In genomic region chr4:32188076-32188475, GRCm38 (mm10) we compare ENCODE assay signal across 23 mouse cellular contexts. TPM values are rescaled to one million over a fixed set of nuclear protein-coding genes. Genes with fewer than 3 reads are reported as not detected.
DNase-seq lines count a peak whose midpoint lies in the region; ATAC-seq lines count a peak whose summit lies in the region.
"Had no signal": no experiment of that assay in that cellular context is flagged by ENCODE, and none has a peak within 500 bp of the region (broad histone marks: within the 10 kb centered on the region; RNA-seq: fewer than 3 reads in every experiment).

No protein-coding gene starts in this region.

- H3K9me3 ChIP-seq in forebrain, embryonic 12.5 days, result no peaks in the 10 kb centered on the region
- no peaks in the 10 kb centered on the region for H3K9me3 ChIP-seq in forebrain, embryonic 15.5 days
- no peaks in the 10 kb centered on the region for H3K9me3 ChIP-seq in kidney, embryonic 16.5 days (ENCODE audit: low read length)
- no peaks in the 10 kb centered on the region for H3K9me3 ChIP-seq in hindbrain, embryonic 16.5 days (ENCODE audit: control insufficient read depth, low read length)
- H3K9me3 ChIP-seq: heart, embryonic 12.5 days; heart, embryonic 15.5 days; hindbrain, embryonic 10.5 days; hindbrain, embryonic 13.5 days had no signal

- no peak overlapping the region for H3K4me2 ChIP-seq in forebrain, embryonic 12.5 days
- no peak overlapping the region for H3K4me2 ChIP-seq in forebrain, embryonic 15.5 days (replicated peaks)
- no peak overlapping the region for H3K4me2 ChIP-seq in kidney, embryonic 16.5 days (replicated peaks; ENCODE audit: low read depth, low read length)
- H3K4me2 ChIP-seq in hindbrain, embryonic 16.5 days (ENCODE audit: low read length), result no peak overlapping the region
- H3K4me2 ChIP-seq: heart, embryonic 12.5 days; heart, embryonic 15.5 days; hindbrain, embryonic 13.5 days had no signal

- H3K27ac ChIP-seq in forebrain, embryonic 12.5 days, result peak overlapping the region; percentile 63; the same call in 1 of the 2 replicates
- H3K27ac ChIP-seq in forebrain, embryonic 15.5 days (replicated peaks), result peak overlapping the region; percentile 88
- no peak overlapping the region for H3K27ac ChIP-seq in kidney, embryonic 16.5 days (ENCODE audit: low read length)
- no peak overlapping the region for H3K27ac ChIP-seq in hindbrain, embryonic 16.5 days (ENCODE audit: low read depth, low read length)
- H3K27ac ChIP-seq: heart, embryonic 15.5 days; hindbrain, embryonic 10.5 days; hindbrain, embryonic 13.5 days; hindbrain, postnatal 0 days had no signal

- H3K9ac ChIP-seq in forebrain, embryonic 12.5 days, result no peak overlapping the region
- no peak overlapping the region for H3K9ac ChIP-seq in forebrain, embryonic 15.5 days (replicated peaks)
- no peak overlapping the region for H3K9ac ChIP-seq in kidney, embryonic 16.5 days (replicated peaks; ENCODE audit: low read length)
- no peak overlapping the region for H3K9ac ChIP-seq in hindbrain, embryonic 16.5 days (ENCODE audit: low read depth, low read length)
- H3K9ac ChIP-seq: heart, embryonic 12.5 days; heart, embryonic 15.5 days; hindbrain, embryonic 13.5 days had no signal

- 88% methylated on average over 1 of the region's 1 CpGs for WGBS in forebrain, embryonic 12.5 days
- 90% methylated on average over 1 of the region's 1 CpGs for WGBS in forebrain, embryonic 15.5 days
- whole genome bisulfite sequencing in kidney, embryonic 16.5 days, result 95% methylated on average over 1 of the region's 1 CpGs
- WGBS in hindbrain, embryonic 16.5 days, result 95% methylated on average over 1 of the region's 1 CpGs

- H3K4me3 ChIP-seq in forebrain, embryonic 12.5 days (replicated peaks), result no peak overlapping the region
- no peak overlapping the region for H3K4me3 ChIP-seq in forebrain, embryonic 15.5 days
- no peak overlapping the region for H3K4me3 ChIP-seq in kidney, embryonic 16.5 days (ENCODE audit: low read length)
- H3K4me3 ChIP-seq in hindbrain, embryonic 16.5 days (ENCODE audit: low read length), result no peak overlapping the region
- H3K4me3 ChIP-seq: heart, embryonic 12.5 days; heart, embryonic 15.5 days; hindbrain, embryonic 10.5 days; hindbrain, embryonic 13.5 days had no signal

- peak; percentile 70 for DNase-seq in Muller cell, postnatal 12 days (ENCODE audit: inconsistent ontology term)
- DNase-seq in cerebellum, postnatal 25 days, result no peak
- DNase-seq: adrenal gland, adult 2 months; adrenal gland, postnatal 14 days; cerebellum, adult 11 months; cerebellum, adult 8-10 months; cerebellum, postnatal 10 days; gastrocnemius, postnatal 25 days; heart, adult 18-20 months; heart, postnatal 10 days; heart, postnatal 36 days; kidney, adult 18-20 months had no signal

- no peak for ATAC-seq in forebrain, embryonic 12.5 days (ENCODE audit: low FRiP score)
- no peak for ATAC-seq in forebrain, embryonic 15.5 days (replicated peaks)
- ATAC-seq in kidney, embryonic 16.5 days (ENCODE audit: low FRiP score, low TSS enrichment), result no peak
- no peak for ATAC-seq in hindbrain, embryonic 16.5 days
- ATAC-seq: hindbrain, postnatal 0 days; inflammation-experienced regulatory T-cells, adult 6 months; intestine, embryonic 16.5 days had no signal

- H3K27me3 ChIP-seq in forebrain, embryonic 12.5 days, result no peaks in the 10 kb centered on the region
- H3K27me3 ChIP-seq in forebrain, embryonic 15.5 days, result no peaks in the 10 kb centered on the region
- H3K27me3 ChIP-seq in kidney, embryonic 16.5 days (ENCODE audit: insufficient read depth, low read length), result no peaks in the 10 kb centered on the region
- H3K27me3 ChIP-seq in hindbrain, embryonic 16.5 days (replicated peaks; ENCODE audit: control insufficient read depth, insufficient read depth, low read length), result no peaks in the 10 kb centered on the region
- H3K27me3 ChIP-seq: heart, embryonic 12.5 days; heart, embryonic 15.5 days; hindbrain, embryonic 13.5 days had no signal

- H3K36me3 ChIP-seq in forebrain, embryonic 12.5 days (replicated peaks), result no peaks in the 10 kb centered on the region
- H3K36me3 ChIP-seq in forebrain, embryonic 15.5 days, result no peaks in the 10 kb centered on the region
- no peaks in the 10 kb centered on the region for H3K36me3 ChIP-seq in kidney, embryonic 16.5 days (ENCODE audit: insufficient read depth, low read length)
- H3K36me3 ChIP-seq in hindbrain, embryonic 16.5 days (ENCODE audit: control insufficient read depth, insufficient read depth, low read length), result no peaks in the 10 kb centered on the region
- H3K36me3 ChIP-seq: heart, embryonic 12.5 days; heart, embryonic 15.5 days; hindbrain, embryonic 10.5 days; hindbrain, embryonic 13.5 days had no signal

- peaks cover 16% of the 10 kb centered on the region for H3K4me1 ChIP-seq in forebrain, embryonic 12.5 days
- peaks cover 34% of the 10 kb centered on the region for H3K4me1 ChIP-seq in forebrain, embryonic 15.5 days
- peaks cover 4% of the 10 kb centered on the region; the same call in 1 of the 2 replicates for H3K4me1 ChIP-seq in kidney, embryonic 16.5 days (ENCODE audit: insufficient read depth, low read length)
- no peaks in the 10 kb centered on the region; the same call in 1 of the 2 replicates for H3K4me1 ChIP-seq in hindbrain, embryonic 16.5 days (ENCODE audit: control insufficient read depth, insufficient read depth, low read depth, low read length)
- H3K4me1 ChIP-seq: hindbrain, embryonic 13.5 days had no signal

RNA-seq across cellular contexts. Expression of gene Bach2, which starts 50.5 kb away (rescaled TPM):
- 22.3 and 27.7 TPM in 2 replicates for polyA plus RNA-seq in forebrain, embryonic 12.5 days (2016; fragmentation: Nextera tagmentation; extraction: Ambion mirVana)
- polyA plus RNA-seq in forebrain, embryonic 15.5 days (2015; fragmentation: Nextera tagmentation; extraction: Ambion mirVana), result 33.8 and 34.9 TPM in 2 replicates
- 7.9 and 9.8 TPM in 2 replicates for polyA plus RNA-seq in kidney, embryonic 16.5 days (2015; fragmentation: Nextera tagmentation; extraction: Ambion mirVana)
- 19.1 and 20.4 TPM in 2 replicates for polyA plus RNA-seq in hindbrain, embryonic 16.5 days (2015; fragmentation: Nextera tagmentation; extraction: Ambion mirVana)

Comparison
In these comparisons a context has a peak if more than half of its experiments do, and no peak if none do; other contexts are left out.
1. H3K27ac ChIP-seq: peak in forebrain, embryonic 12.5 days (single experiment) and forebrain, embryonic 15.5 days (single experiment); none in kidney, embryonic 16.5 days (single experiment) and hindbrain, embryonic 16.5 days (single experiment).